Mouse (Mus musculus) spleen, postnatal 10 days (tissue): Measurements from ENCODE around the gene Enkur.

Source experiments
- DNase-seq, 2 experiments: peaks; one replicate each; pipeline ENCODE4 v3.0.0; 2021 to 2022; ENCODE audit warnings: low spot score in 2 of 2

Gene Enkur

DNA sequence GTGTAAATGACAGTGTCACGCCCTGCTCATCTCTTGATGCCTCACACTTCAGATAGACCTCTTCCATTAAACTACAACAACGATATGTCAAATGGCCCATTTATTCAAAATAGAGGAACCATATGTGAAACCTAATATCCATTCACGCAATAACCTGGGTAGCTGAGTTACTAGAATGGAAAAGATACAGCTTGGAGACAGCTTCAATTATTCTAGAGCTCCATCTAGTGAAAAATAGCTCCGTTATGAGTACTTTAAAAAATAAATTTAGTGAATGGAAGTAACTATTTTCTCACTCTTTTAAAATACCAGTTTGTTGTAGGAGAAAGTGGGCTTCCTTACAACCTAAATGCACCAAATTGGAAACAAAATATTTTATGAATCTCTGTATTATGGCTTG is 16.6 kb downstream of the Enkur start:
- DNase-seq, result no peak

DNA sequence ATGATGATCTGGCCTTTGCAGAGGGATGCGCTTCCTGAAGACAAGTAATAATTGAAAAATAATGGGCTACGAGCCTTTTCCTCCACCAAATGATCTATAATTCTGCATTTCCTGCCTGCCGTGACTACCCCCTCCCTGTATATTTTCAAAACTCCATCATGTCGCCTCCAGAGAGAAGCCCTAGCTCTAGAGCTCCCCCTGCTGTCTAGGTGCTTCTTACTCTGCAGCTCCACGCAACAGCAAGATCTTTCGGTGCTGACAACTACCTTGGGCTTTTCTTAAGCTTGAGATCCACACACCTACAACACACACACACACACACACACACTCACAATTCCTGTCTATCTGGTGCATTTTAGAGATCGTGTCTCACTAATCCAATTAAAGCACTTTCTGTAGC is 17.6 kb downstream of the Enkur start:
- DNase-seq, result peak; percentile 20 to 66

DNA sequence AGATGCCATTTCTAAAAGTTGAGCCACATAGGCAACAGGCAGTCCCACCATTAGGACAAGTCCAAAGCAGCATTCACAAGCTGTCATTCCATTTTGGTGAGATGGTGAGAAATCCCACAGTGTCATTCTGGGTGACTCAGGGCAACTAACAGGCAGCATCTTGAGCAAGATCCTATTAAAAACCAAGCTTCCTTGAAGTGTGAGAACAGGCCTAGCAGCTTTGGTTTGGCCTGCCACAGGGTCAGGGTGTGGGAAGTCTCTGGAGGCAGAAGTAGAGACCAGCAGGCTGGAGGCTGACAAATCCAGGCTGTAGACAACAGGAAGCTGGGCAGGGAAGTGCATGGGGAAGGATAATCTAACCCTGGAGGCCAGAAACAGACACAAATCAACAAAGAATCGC is 22.4 kb downstream of the Enkur start:
- DNase-seq, result no peak

DNA sequence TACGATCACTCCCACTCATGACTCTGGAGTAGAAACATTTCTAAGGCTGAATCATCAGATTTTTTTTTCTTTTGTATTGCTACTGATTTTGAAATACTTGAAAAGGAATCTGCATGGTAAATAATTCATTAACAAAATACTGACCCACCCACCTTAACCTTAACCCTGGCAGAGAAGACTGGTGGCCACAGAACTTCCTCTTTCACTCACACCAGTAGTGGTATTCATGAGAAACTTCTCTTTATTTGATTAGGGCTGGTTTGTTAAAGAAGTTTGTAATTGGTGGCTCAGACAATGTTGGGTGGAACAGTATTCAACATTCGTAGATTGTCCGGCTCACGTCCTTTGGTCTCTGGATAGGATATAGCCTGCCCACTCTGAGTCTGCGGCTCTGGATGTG is 26.0 kb downstream of the Enkur start:
- DNase-seq, result no peak

DNA sequence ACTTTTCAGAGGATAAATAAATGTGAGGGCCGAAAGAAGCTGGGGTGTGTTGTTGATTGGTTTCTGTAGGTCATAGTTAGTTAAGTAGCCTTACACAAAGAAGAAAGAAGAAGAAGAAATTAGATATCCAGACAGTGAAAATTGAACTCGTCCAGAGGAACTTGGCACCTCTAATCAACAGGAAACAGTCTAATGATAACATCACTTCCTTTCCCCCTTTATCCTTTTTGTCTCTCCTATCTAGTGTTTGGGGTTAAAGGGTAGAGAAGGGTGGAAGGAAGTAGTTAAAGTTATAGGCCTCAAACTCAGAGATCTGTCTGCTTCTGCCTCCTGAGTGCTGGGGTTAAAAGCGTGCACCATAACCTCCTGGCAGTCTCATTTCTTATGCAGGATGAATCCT is 32.4 kb downstream of the Enkur start:
- DNase-seq, result no peak

DNA sequence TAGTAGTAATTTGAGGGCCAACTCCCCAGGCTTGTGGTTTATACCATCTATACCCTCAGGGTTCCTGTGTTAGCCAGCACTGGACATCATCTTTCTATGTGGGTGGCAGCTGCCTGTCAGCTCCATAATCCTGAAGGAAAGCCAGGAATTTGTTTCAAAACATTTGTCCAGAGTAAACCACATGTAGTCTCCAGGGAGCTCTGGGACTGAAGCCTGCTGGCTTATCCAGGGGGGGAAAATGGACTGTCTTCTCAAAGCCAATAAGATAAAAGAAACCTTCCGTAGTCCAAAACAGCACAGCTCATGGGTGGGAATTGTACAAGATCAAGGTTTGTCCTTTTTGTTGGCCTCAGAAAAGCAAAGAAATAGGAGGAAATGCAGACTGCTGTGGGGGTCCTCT is 37.2 kb downstream of the Enkur start:
- no peak for DNase-seq

GRCm38 (mm10) chr2:21164296-21164695 is 40.9 kb downstream of the Enkur start:
- DNase-seq, result no peak

GRCm38 (mm10) chr2:21153469-21153868 is 51.7 kb downstream of the Enkur start:
- no peak for DNase-seq

DNA sequence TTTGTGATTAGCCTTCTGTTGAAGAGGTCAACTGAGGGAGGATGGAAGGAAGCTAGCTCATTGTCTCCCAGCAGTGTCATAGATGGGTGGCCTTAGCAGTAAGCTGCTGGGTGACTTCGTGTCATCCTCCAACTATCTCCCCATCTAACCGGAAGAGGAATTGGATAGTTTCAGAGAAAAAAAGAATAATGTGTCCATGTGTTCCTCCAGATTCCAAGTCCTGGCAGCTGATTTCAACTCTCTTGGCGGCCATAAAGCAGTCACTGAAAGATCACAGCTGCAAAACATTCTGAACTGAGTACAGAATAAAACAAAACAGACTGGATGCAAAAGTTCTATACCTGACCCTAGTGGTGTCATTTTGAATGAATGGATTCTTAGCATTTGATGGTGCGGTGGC is 58.0 kb downstream of the Enkur start:
- DNase-seq, result no peak

GRCm38 (mm10) chr2:21146486-21146885 is 58.7 kb downstream of the Enkur start:
- DNase-seq, result no peak

DNA sequence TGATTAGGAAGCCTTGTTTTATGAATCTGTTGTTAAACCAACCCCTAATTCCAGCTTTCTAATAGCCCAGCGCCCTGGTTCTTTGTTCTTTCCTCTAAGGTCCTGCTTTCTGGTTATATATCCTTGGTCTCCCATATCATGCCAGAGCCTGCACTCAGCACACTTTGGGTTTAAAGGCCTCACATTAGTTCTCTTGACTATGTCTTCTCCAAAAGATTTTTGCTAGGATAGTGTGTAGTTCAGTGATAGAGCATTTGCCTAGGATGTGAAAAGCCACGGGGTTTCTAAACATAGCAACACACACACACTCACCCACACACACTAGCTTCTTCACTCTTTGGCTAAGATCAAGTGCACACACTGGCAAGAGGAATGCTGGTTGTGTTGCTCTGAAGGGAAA is 62.5 kb downstream of the Enkur start:
- no peak for DNase-seq

- peak in 1 of 2 experiments; percentile 15 for DNase-seq
Observed at GRCm38 (mm10) chr2:21142204-21142580, 63.0 kb downstream of the Enkur start.

- peak in 1 of 2 experiments; percentile 12 for DNase-seq
Observed at GRCm38 (mm10) chr2:21141520-21142203, 63.5 kb downstream of the Enkur start.

GRCm38 (mm10) chr2:21141189-21141519 is 64.0 kb downstream of the Enkur start:
- no peak for DNase-seq
